Mouse (Mus musculus) heart, adult 9 months (tissue): ENCODE measurements around the gene Scamp5.

Source experiments
- DNase-seq, 2 experiments: peaks; one replicate each; pipeline ENCODE4 v3.0.0; 2022; ENCODE audit warnings: low spot score in 2 of 2

Gene Scamp5

GRCm38 (mm10) chr9:57419521-57420267 lies 48.2 kb downstream of the Scamp5 start:
- no peak for DNase-seq

- DNase-seq, result no peak
These were observed 50.5 kb downstream of the Scamp5 start for GRCm38 (mm10) chr9:57417341-57417740.

DNA sequence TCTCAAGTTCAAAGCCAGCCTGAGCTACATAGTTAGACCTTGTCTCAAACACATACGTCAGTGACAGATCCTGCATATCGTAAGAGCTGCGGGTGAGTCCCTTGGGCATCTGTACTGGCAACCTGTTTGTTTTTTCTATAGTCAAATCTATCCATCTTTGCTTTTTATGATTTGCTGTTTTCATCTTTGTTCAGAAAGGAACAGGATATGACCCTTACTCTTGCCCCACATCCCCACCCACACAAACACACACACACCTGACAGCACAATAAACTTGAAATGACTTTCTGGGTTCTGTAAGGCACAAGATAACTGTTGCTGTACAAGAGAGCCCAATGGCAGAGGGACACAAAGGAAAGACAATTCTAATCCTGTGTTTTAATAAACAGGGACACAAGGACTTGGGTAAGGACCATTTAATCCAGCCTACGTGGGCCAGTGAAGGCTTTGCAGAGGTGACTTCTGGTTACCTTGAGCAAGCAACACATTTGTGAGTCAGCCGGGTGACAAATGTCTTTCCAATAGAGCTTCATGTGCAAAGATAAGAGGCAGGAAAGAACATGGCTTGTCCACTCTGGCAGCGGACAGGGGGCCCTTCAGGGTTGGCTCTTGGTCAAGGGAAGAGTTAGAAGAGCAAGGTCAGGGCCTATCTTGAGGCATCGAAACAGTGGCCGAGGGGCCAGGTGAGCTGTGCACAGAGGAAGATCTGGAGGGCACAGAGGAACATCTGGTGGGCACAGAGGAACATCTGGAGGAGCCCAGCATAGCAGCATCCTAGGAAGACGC lies 60.5 kb downstream of the Scamp5 start:
- DNase-seq, result no peak

DNA sequence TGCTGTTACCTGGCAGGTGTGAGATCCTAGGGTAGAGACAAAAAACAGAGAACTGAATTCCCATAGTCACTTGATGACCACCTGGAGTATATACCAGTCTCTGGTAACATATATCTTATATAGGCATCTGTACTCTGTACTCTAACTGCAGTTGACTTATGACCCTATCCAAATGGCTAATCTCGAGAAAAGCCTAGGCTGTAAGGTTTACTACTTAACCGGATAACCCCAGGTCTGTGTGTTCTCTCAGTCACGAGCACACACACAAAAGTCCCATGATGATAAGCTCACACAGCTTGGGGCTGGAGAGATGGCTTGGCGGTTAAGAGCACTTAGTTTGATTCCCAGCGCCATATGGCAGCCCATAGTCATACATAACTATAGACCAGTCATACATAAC lies 61.5 kb downstream of the Scamp5 start:
- no peak for DNase-seq

DNA sequence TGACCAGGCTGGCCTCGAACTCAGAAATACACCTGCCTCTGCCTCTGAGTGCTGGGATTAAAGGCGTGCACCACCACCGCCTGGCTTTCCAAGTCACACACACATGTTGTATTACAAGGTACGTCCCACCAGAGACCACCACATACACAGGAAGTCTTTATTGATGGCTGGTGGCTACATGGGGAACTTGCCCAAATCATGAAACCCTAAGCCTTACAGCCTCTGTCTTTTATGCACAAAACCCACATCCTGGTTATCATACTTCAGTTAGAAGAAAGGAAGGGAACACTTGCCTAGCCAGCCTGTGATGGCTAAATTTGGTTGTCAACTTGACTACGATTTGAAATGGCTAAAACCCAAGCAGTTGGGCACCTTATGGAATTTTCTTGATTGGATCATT lies 63.8 kb downstream of the Scamp5 start:
- no peak for DNase-seq

- no peak for DNase-seq
These were observed 65.3 kb downstream of the Scamp5 start for GRCm38 (mm10) chr9:57402318-57403251.

- no peak for DNase-seq
These were observed 69.1 kb downstream of the Scamp5 start for GRCm38 (mm10) chr9:57398773-57399172.

GRCm38 (mm10) chr9:57392892-57393291 lies 75.0 kb downstream of the Scamp5 start:
- no peak for DNase-seq
